Mouse (Mus musculus) liver, embryonic 15.5 days (tissue): ENCODE measurements around the gene Npb. TPM values are rescaled to one million over a fixed set of nuclear protein-coding genes. Genes with fewer than 3 reads are reported as not detected.
A peak's percentile ranks its signal among the peaks of the same experiment; 100 is the strongest.

Experiments used
- ATAC-seq: fragments of 200-750 bp; cut with Nextera tagmentation; 2 replicates; pipeline ENCODE4 v1.8.0; 2017; ENCODE audit warnings: moderate number of reproducible peaks, mild to moderate bottlenecking, moderate library complexity; ENCODE audit not compliant: insufficient read depth
- H3K27ac ChIP-seq: fragments of 300-500 bp; sonication (generic); replicated peaks from 2 replicates; pipeline ENCODE4 v1.5.1; 2015; ENCODE audit warnings: mild to moderate bottlenecking, inconsistent platforms
- H3K27me3 ChIP-seq: fragments of 300-500 bp; sonication (generic); 2 replicates; pipeline ENCODE4 v1.6.1; 2015; ENCODE audit warnings: mild to moderate bottlenecking, inconsistent platforms
- H3K36me3 ChIP-seq: fragments of 300-500 bp; sonication (generic); replicated peaks from 2 replicates; pipeline ENCODE4 v1.6.1; 2015; ENCODE audit warnings: moderate library complexity, mild to moderate bottlenecking, inconsistent platforms
- H3K4me1 ChIP-seq: fragments of 300-500 bp; sonication (generic); replicated peaks from 2 replicates; pipeline ENCODE4 v1.6.1; 2015; ENCODE audit warnings: inconsistent platforms
- H3K4me2 ChIP-seq: fragments of 300-500 bp; sonication (generic); 2 replicates; pipeline ENCODE4 v1.6.1; 2015; ENCODE audit warnings: moderate library complexity, mild to moderate bottlenecking, inconsistent platforms
- H3K4me3 ChIP-seq: fragments of 300-500 bp; sonication (generic); replicated peaks from 2 replicates; pipeline ENCODE4 v1.5.1; 2015; ENCODE audit warnings: mild to moderate bottlenecking, inconsistent platforms
- H3K9ac ChIP-seq: fragments of 300-500 bp; sonication (generic); 2 replicates; pipeline ENCODE4 v1.6.1; 2015; ENCODE audit warnings: moderate library complexity, mild to moderate bottlenecking, inconsistent platforms
- H3K9me3 ChIP-seq: fragments of 300-500 bp; sonication (generic); replicated peaks from 2 replicates; pipeline ENCODE4 v1.6.1; 2016; ENCODE audit warnings: inconsistent platforms
- WGBS: fragments of 180-500 bp; shearing (Covaris S2); methylation state at CpG from one replicate; pipeline ENCODE4 v1.1.7; 2015; ENCODE audit warnings: mixed read lengths; ENCODE audit not compliant: insufficient replicate concordance; 5-methylcytosine and 5-hydroxymethylcytosine counted together
- polyA plus RNA-seq: library from polyadenylated mRNA; unstranded; fragments of >200 nt; fragmentation: Nextera tagmentation; extraction: Ambion mirVana; gene quantifications from 2 replicates; pipeline ENCODE4 v1.2.1, GENCODE M21; 2015

The Npb gene
- polyA plus RNA-seq, 1 experiment from 2014 or later, result 15.8 TPM

GRCm38 (mm10) chr11:120634810-120635209, 26.5 kb downstream of the Npb start:
- H3K36me3 ChIP-seq, result no peaks in the 10 kb centered on the region
- peaks cover 42% of the 10 kb centered on the region for H3K4me1 ChIP-seq
- no peak for ATAC-seq
- no peak overlapping the region for H3K9ac ChIP-seq
- H3K9me3 ChIP-seq, result no peaks in the 10 kb centered on the region
- H3K27ac ChIP-seq, result no peak overlapping the region
- peak overlapping the region; percentile 94 for H3K4me2 ChIP-seq
- H3K4me3 ChIP-seq, result 0 out of 2 replicates have a peak overlapping the region, but pooled peaks have one; percentile 87
- H3K27me3 ChIP-seq, result no peaks in the 10 kb centered on the region
- WGBS, result 81% methylated on average over 5 of the region's 5 CpGs

GRCm38 (mm10) chr11:120641255-120641654, 33.0 kb downstream of the Npb start:
- Histone ChIP-seq H3K4me2 (no peak overlapping the region), H3K4me1 (peaks cover 22% of the 10 kb centered on the region), H3K27ac (no peak overlapping the region), H3K4me3 (no peak overlapping the region), H3K36me3 (no peaks in the 10 kb centered on the region), H3K9me3 (no peaks in the 10 kb centered on the region), H3K9ac (no peak overlapping the region), H3K27me3 (peaks cover 35% of the 10 kb centered on the region)
- no peak for ATAC-seq
- WGBS, result 52% methylated on average over 9 of the region's 9 CpGs

- ATAC-seq, result no peak
- no peak overlapping the region for H3K9ac ChIP-seq
- no peak overlapping the region for H3K4me2 ChIP-seq
- H3K9me3 ChIP-seq, result no peaks in the 10 kb centered on the region
- no peak overlapping the region for H3K27ac ChIP-seq
- peaks cover 41% of the 10 kb centered on the region for H3K27me3 ChIP-seq
- peaks cover 22% of the 10 kb centered on the region for H3K4me1 ChIP-seq
- no peaks in the 10 kb centered on the region for H3K36me3 ChIP-seq
- H3K4me3 ChIP-seq, result no peak overlapping the region
- WGBS, result 66% methylated on average over 8 of the region's 8 CpGs
Measured at GRCm38 (mm10) chr11:120641869-120642268, 33.6 kb downstream of the Npb start.

- H3K27me3 ChIP-seq, result peaks cover 53% of the 10 kb centered on the region
- peak overlapping the region; percentile 98 for H3K4me2 ChIP-seq
- H3K4me1 ChIP-seq, result peaks cover 29% of the 10 kb centered on the region
- H3K27ac ChIP-seq, result no peak overlapping the region
- ATAC-seq, result peak; percentile 55
- H3K36me3 ChIP-seq, result no peaks in the 10 kb centered on the region
- 3% methylated on average over 18 of the region's 18 CpGs for WGBS
- H3K9me3 ChIP-seq, result no peaks in the 10 kb centered on the region
- peak overlapping the region; percentile 62 for H3K4me3 ChIP-seq
- peak overlapping the region; percentile 65 for H3K9ac ChIP-seq
Measured at GRCm38 (mm10) chr11:120642939-120643600, 34.8 kb downstream of the Npb start.

- H3K27me3 ChIP-seq, result peaks cover 56% of the 10 kb centered on the region
- H3K9ac ChIP-seq, result peak within 1 kb of the TSS; percentile 65
- WGBS, result under 1% methylated on average over 15 of the region's 15 CpGs
- H3K4me2 ChIP-seq, result peak within 1 kb of the TSS; percentile 98
- H3K27ac ChIP-seq, result 0 out of 2 replicates have a peak within 1 kb of the TSS, but pooled peaks have one; percentile 11
- peak; percentile 95 for ATAC-seq
- peak within 1 kb of the TSS; percentile 62 for H3K4me3 ChIP-seq
- H3K36me3 ChIP-seq, result no peaks in the 10 kb centered on the region
- H3K9me3 ChIP-seq, result no peaks in the 10 kb centered on the region
- H3K4me1 ChIP-seq, result peaks cover 32% of the 10 kb centered on the region
Measured at GRCm38 (mm10) chr11:120643601-120643987, 35.3 kb downstream of the Npb start, which contains the start of gene Pycr1. Gene Pycr1, minus strand, starts transcription at chr11:120643769.

GRCm38 (mm10) chr11:120647047-120647830, 39.0 kb downstream of the Npb start:
- Histone ChIP-seq H3K27me3 (peaks cover 56% of the 10 kb centered on the region), H3K9me3 (no peaks in the 10 kb centered on the region), H3K9ac (0 out of 2 replicates have a peak overlapping the region, but pooled peaks have one; percentile 15), H3K36me3 (no peaks in the 10 kb centered on the region), H3K4me3 (peak overlapping the region; percentile 42), H3K4me2 (peak overlapping the region; percentile 62), H3K27ac (no peak overlapping the region), H3K4me1 (peaks cover 32% of the 10 kb centered on the region)
- WGBS, result 79% methylated on average over 35 of the region's 35 CpGs
- ATAC-seq, result no peak

- H3K36me3 ChIP-seq, result no peaks in the 10 kb centered on the region
Measured at GRCm38 (mm10) chr11:120648001-120648476, 39.8 kb downstream of the Npb start, which contains the start of gene Myadml2. Gene Myadml2, minus strand, starts transcription at chr11:120648158.

GRCm38 (mm10) chr11:120651872-120652271, 43.6 kb downstream of the Npb start:
- Histone ChIP-seq H3K4me1 (peaks cover 10% of the 10 kb centered on the region), H3K9ac (no peak overlapping the region), H3K36me3 (no peaks in the 10 kb centered on the region), H3K9me3 (no peaks in the 10 kb centered on the region), H3K27me3 (peaks cover 56% of the 10 kb centered on the region), H3K4me2 (no peak overlapping the region), H3K4me3 (no peak overlapping the region), H3K27ac (no peak overlapping the region)
- ATAC-seq, result no peak
- 55% methylated on average over 3 of the region's 3 CpGs for WGBS

More at GRCm38 (mm10) chr11:120648001-120648476, 39.8 kb downstream of the Npb start, which contains the start of gene Myadml2:
- H3K4me3 ChIP-seq, result peak within 1 kb of the TSS; percentile 42
- H3K4me1 ChIP-seq, result peaks cover 24% of the 10 kb centered on the region
- no peak for ATAC-seq
- H3K27me3 ChIP-seq, result peaks cover 48% of the 10 kb centered on the region
- peak within 1 kb of the TSS; percentile 15; the same call in 1 of the 2 replicates for H3K9ac ChIP-seq
- H3K27ac ChIP-seq, result no peak within 1 kb of the TSS; the same call in 1 of the 2 replicates
- H3K9me3 ChIP-seq, result no peaks in the 10 kb centered on the region
- peak within 1 kb of the TSS; percentile 62 for H3K4me2 ChIP-seq
- WGBS, result 7% methylated on average over 13 of the region's 13 CpGs

- Histone ChIP-seq H3K4me3 (no peak overlapping the region), H3K27ac (no peak overlapping the region), H3K4me1 (peaks cover 9% of the 10 kb centered on the region), H3K4me2 (no peak overlapping the region), H3K27me3 (peaks cover 67% of the 10 kb centered on the region), H3K9me3 (no peaks in the 10 kb centered on the region), H3K9ac (no peak overlapping the region), H3K36me3 (no peaks in the 10 kb centered on the region)
- 52% methylated on average over 3 of the region's 3 CpGs for WGBS
- no peak for ATAC-seq
Measured at GRCm38 (mm10) chr11:120654741-120655140, 46.5 kb downstream of the Npb start.

- H3K4me2 ChIP-seq, result no peak overlapping the region
- no peak overlapping the region for H3K4me3 ChIP-seq
- H3K9me3 ChIP-seq, result no peaks in the 10 kb centered on the region
- peaks cover 25% of the 10 kb centered on the region for H3K4me1 ChIP-seq
- no peak for ATAC-seq
- WGBS, result 78% methylated on average over 4 of the region's 4 CpGs
- no peak overlapping the region for H3K27ac ChIP-seq
- H3K27me3 ChIP-seq, result peaks cover 80% of the 10 kb centered on the region
- H3K9ac ChIP-seq, result no peak overlapping the region
- H3K36me3 ChIP-seq, result no peaks in the 10 kb centered on the region
Measured at GRCm38 (mm10) chr11:120657301-120657700, 49.0 kb downstream of the Npb start.
